Mouse (Mus musculus): ENCODE results near the gene Olfr1442. TPM values are rescaled to one million over a fixed set of nuclear protein-coding genes. Genes with fewer than 3 reads are reported as not detected.
"Not testable (repeated sequence)": the region's sequence is repeated elsewhere in the genome, so short reads cannot be mapped to it uniquely, and the experiment has no call there.

The Olfr1442 gene
- polyA plus RNA-seq (2012): not detected in 2 replicates

GRCm38 (mm10) chr19:12670139-12670538 is at the start of gene Olfr1442:
Gene Olfr1442, plus strand, starts transcription at chr19:12670439.
- no peaks in the 10 kb centered on the region for H3K9me3 ChIP-seq (ENCODE audit: control insufficient read depth, low read length)
- no peak for TF ChIP-seq GATA1 (IDR thresholded peaks at IDR 0.05; ENCODE audit: low read length)
- TF ChIP-seq TAL1 (IDR thresholded peaks at IDR 0.05; ENCODE audit: low read length): no peak
- no peaks in the 10 kb centered on the region for H3K27me3 ChIP-seq (ENCODE audit: control insufficient read depth)
- H3K4me3 ChIP-seq (replicated peaks): no peak within 1 kb of the TSS
- no peaks in the 10 kb centered on the region for H3K36me3 ChIP-seq (ENCODE audit: control insufficient read depth)
- no peaks in the 10 kb centered on the region for H3K4me1 ChIP-seq (ENCODE audit: control insufficient read depth)

DNA sequence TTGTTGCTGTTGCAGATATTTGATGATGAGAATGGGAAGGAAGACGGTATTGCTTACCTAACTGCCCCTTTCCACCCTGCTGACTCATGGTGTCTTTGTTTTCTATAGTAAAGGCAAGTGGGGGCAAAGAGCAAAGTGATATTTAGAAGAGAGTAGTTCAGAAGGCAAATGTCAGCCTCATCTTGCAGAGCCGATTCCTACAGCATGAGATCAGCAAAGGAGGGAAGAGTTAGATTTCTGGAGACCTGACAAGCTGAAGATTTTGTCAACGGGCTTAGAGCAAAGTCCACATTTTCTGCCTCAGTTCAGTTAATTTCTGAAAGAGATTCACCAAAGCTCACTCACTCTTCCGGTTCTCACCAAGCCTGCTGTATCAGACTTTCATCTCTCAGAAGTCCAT is 37.1 kb upstream of the Olfr1442 start, which contains the start of gene Glyat:
Gene Glyat (plus strand): TSS at position 133 of the 400 bp plus-strand sequence.
- Histone ChIP-seq H3K27me3 (ENCODE audit: control insufficient read depth) (no peaks in the 10 kb centered on the region), H3K36me3 (ENCODE audit: control insufficient read depth) (no peaks in the 10 kb centered on the region), H3K9me3 (ENCODE audit: control insufficient read depth, low read length) (no peaks in the 10 kb centered on the region), H3K4me1 (ENCODE audit: control insufficient read depth) (no peaks in the 10 kb centered on the region), H3K4me3 (replicated peaks) (no peak within 1 kb of the TSS)
- TF ChIP-seq GATA1 (IDR thresholded peaks at IDR 0.05; ENCODE audit: low read length) (no peak), TAL1 (IDR thresholded peaks at IDR 0.05; ENCODE audit: low read length) (no peak)

DNA sequence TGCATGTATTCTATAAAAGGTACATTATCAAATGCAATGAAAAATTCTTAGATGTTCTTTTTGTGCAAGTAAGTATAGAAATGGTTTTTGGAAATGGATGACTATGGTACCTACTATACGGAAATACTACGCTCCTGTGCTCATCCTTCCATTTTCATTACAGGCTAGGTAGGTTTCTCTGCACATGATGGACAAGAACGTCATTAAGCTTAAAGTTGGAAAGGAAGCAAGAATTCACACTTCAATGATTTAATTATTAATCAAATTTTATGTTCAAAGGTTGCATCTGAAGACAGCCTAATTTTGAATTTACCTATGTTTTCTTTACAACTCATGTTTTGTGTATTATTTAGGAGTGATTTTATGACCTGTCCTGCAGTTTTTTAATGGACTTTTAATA is 36.0 kb upstream of the Olfr1442 start:
- Histone ChIP-seq H3K4me3 (replicated peaks) (no peak overlapping the region), H3K4me1 (ENCODE audit: control insufficient read depth) (no peaks in the 10 kb centered on the region), H3K27me3 (ENCODE audit: control insufficient read depth) (no peaks in the 10 kb centered on the region), H3K36me3 (ENCODE audit: control insufficient read depth) (no peaks in the 10 kb centered on the region), H3K9me3 (ENCODE audit: control insufficient read depth, low read length) (no peaks in the 10 kb centered on the region)
- TF ChIP-seq TAL1 (IDR thresholded peaks at IDR 0.05; ENCODE audit: low read length) (no peak), GATA1 (IDR thresholded peaks at IDR 0.05; ENCODE audit: low read length) (no peak)

DNA sequence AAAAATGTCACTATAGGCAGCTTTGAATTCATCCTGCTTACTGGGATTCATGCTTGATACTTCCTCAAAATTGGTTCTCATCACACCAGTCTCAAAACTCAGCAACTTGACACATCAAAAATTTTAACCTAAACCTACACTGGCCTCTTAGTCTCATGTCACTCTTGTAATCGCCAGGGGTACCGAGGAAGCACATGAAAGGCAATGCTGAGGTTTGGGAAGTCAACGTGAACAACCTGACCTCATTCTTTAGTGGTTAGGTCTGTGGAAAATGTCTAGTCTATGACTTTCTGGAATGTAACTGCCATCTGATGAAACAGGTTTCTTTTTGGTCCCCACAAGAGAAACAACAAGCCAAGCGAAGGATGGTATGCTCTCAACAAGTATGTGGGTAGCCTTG is 35.3 kb upstream of the Olfr1442 start:
- H3K27me3 ChIP-seq (ENCODE audit: control insufficient read depth): no peaks in the 10 kb centered on the region
- no peak overlapping the region for H3K4me3 ChIP-seq (replicated peaks)
- no peaks in the 10 kb centered on the region for H3K36me3 ChIP-seq (ENCODE audit: control insufficient read depth)
- no peaks in the 10 kb centered on the region for H3K4me1 ChIP-seq (ENCODE audit: control insufficient read depth)
- no peaks in the 10 kb centered on the region for H3K9me3 ChIP-seq (ENCODE audit: control insufficient read depth, low read length)
- TF ChIP-seq TAL1 (IDR thresholded peaks at IDR 0.05; ENCODE audit: low read length) (no peak), GATA1 (IDR thresholded peaks at IDR 0.05; ENCODE audit: low read length) (no peak)

DNA sequence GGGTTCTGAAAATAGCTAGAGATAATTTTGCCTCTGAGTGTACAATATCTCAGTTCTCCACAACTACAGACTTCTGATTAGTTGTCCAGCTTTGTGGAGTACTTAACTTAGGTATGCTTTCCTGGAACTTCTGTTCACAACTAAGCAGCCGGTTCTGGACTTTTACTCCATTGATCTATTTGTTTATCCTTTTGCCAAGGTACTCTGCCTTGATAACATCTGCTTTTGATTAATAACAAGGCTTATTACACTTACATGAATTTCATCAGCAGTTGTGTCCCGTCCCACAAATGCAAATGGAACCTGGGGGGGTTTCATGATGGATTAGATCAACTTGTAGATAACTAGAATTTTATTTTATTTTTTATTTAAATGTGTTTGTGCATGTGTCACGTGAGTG is 33.4 kb upstream of the Olfr1442 start:
- TF ChIP-seq TAL1 (IDR thresholded peaks at IDR 0.05; ENCODE audit: low read length) (no peak), GATA1 (IDR thresholded peaks at IDR 0.05; ENCODE audit: low read length) (no peak)
- Histone ChIP-seq H3K4me1 (ENCODE audit: control insufficient read depth) (no peaks in the 10 kb centered on the region), H3K4me3 (replicated peaks) (no peak overlapping the region), H3K9me3 (ENCODE audit: control insufficient read depth, low read length) (no peaks in the 10 kb centered on the region), H3K36me3 (ENCODE audit: control insufficient read depth) (no peaks in the 10 kb centered on the region), H3K27me3 (ENCODE audit: control insufficient read depth) (no peaks in the 10 kb centered on the region)

GRCm38 (mm10) chr19:12638049-12638448 is 32.2 kb upstream of the Olfr1442 start:
- Histone ChIP-seq H3K9me3 (ENCODE audit: control insufficient read depth, low read length) (no peaks in the 10 kb centered on the region), H3K4me1 (ENCODE audit: control insufficient read depth) (no peaks in the 10 kb centered on the region), H3K27me3 (ENCODE audit: control insufficient read depth) (no peaks in the 10 kb centered on the region), H3K36me3 (ENCODE audit: control insufficient read depth) (no peaks in the 10 kb centered on the region), H3K4me3 (replicated peaks) (no peak overlapping the region)
- TF ChIP-seq TAL1 (IDR thresholded peaks at IDR 0.05; ENCODE audit: low read length): no peak
- TF ChIP-seq GATA1 (IDR thresholded peaks at IDR 0.05; ENCODE audit: low read length): no peak

- Histone ChIP-seq H3K4me3 (replicated peaks) (no peak overlapping the region), H3K9me3 (ENCODE audit: control insufficient read depth, low read length) (no peaks in the 10 kb centered on the region), H3K36me3 (ENCODE audit: control insufficient read depth) (no peaks in the 10 kb centered on the region), H3K4me1 (ENCODE audit: control insufficient read depth) (no peaks in the 10 kb centered on the region), H3K27me3 (ENCODE audit: control insufficient read depth) (no peaks in the 10 kb centered on the region)
- TF ChIP-seq TAL1 (IDR thresholded peaks at IDR 0.05; ENCODE audit: low read length) (no peak), GATA1 (IDR thresholded peaks at IDR 0.05; ENCODE audit: low read length) (no peak)
Measured at GRCm38 (mm10) chr19:12649511-12649910, 20.7 kb upstream of the Olfr1442 start.

DNA sequence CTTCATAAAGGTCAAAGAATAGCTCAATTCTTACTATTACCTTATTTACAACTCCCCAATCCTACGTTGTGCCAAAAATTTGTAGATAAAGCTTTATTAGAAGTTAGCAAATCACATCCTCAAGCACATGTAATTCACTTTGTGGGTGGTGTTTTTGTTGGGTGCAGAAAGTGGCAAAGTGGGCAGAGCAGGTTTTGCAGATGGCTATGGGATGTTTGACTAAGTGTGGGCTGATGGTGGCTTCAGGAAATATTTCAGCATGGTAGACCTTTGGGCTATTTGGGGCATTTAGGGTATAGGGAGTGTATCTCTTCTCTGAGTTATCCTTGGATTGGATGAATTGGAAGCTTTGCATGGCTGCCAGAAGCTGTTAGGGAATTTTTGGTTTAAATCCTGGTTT is 4.1 kb upstream of the Olfr1442 start:
- no peak for TF ChIP-seq TAL1 (IDR thresholded peaks at IDR 0.05; ENCODE audit: low read length)
- Histone ChIP-seq H3K9me3 (ENCODE audit: control insufficient read depth, low read length) (peaks cover 2% of the 10 kb centered on the region; the same call in 1 of the 2 replicates), H3K4me3 (replicated peaks) (no peak overlapping the region), H3K36me3 (ENCODE audit: control insufficient read depth) (no peaks in the 10 kb centered on the region), H3K4me1 (ENCODE audit: control insufficient read depth) (no peaks in the 10 kb centered on the region), H3K27me3 (ENCODE audit: control insufficient read depth) (no peaks in the 10 kb centered on the region)

- H3K36me3 ChIP-seq (ENCODE audit: control insufficient read depth); H3K9me3 ChIP-seq (ENCODE audit: control insufficient read depth, low read length); H3K27me3 ChIP-seq (ENCODE audit: control insufficient read depth); H3K4me1 ChIP-seq (ENCODE audit: control insufficient read depth); H3K4me3 ChIP-seq (replicated peaks): not testable (repeated sequence)
Measured at GRCm38 (mm10) chr19:12668601-12669000, 1.6 kb upstream of the Olfr1442 start.

DNA sequence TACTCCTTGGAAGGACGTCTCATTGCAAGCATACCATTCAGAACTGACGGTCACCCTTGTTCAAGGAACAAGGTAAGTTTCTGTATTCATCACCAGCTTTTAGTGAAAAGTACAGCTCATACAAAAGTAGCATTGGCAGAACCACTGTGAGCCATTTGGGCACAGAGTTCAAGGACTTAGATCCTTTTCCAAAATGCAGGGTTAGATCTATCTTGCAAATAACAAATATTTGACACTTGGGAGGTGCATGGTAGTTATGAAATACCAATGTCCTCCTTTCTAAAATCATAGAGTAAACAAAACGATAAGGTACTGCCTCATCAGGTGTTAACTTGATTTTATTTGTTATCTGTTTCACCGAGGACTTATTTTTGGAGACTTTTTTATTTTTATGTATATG is 812 bp downstream of the Olfr1442 start:
- Histone ChIP-seq H3K4me3 (replicated peaks) (no peak overlapping the region), H3K9me3 (ENCODE audit: control insufficient read depth, low read length) (no peaks in the 10 kb centered on the region), H3K36me3 (ENCODE audit: control insufficient read depth) (no peaks in the 10 kb centered on the region), H3K27me3 (ENCODE audit: control insufficient read depth) (no peaks in the 10 kb centered on the region), H3K4me1 (ENCODE audit: control insufficient read depth) (no peaks in the 10 kb centered on the region)
- TF ChIP-seq GATA1 (IDR thresholded peaks at IDR 0.05; ENCODE audit: low read length) (no peak), TAL1 (IDR thresholded peaks at IDR 0.05; ENCODE audit: low read length) (no peak)

Data from erythroblast, embryonic 14.5 days (primary cell).